Mouse (Mus musculus): ENCODE data around the gene Nup62.

DNA sequence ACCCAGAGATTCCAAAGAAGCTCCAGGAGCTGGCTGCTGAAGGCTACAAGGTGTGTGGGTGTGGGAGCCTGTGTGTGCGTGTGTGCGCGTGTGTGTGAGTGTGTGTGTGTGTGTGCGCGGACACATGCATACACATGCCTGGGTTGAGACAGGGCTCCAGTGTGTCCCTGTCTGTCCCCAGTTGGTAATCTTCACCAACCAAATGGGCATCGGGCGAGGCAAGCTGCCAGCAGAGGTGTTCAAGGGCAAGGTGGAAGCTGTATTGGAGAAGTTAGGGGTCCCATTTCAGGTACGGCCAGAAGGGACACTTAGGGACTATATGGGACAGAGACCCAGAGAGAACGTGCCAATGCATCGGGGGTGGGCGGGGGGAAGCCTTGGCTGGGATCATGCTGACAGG is 44.0 kb downstream of the Nup62 start:
- no peak for TF ChIP-seq POLR2A (IDR thresholded peaks at IDR 0.05; ENCODE audit: borderline replicate concordance, low read depth, low read length)
- no peak for TF ChIP-seq CTCF (IDR thresholded peaks at IDR 0.05; ENCODE audit: low read depth, low read length)
